Mouse (Mus musculus) intestine, postnatal 0 days (tissue): ENCODE measurements around the gene Tmem268. TPM values are rescaled to one million over a fixed set of nuclear protein-coding genes. Genes with fewer than 3 reads are reported as not detected.

Experiments
- ATAC-seq: fragments of 200-750 bp; cut with Nextera tagmentation; 2 replicates; pipeline ENCODE4 v1.8.0; 2017; ENCODE audit warnings: mild to moderate bottlenecking, moderate TSS enrichment, moderate library complexity
- H3K27ac ChIP-seq: fragments of 300-500 bp; sonication (generic); 2 replicates; pipeline ENCODE4 v1.5.1; 2014; ENCODE audit warnings: mild to moderate bottlenecking, low read depth, low read length, moderate library complexity
- H3K27me3 ChIP-seq: fragments of 300-500 bp; sonication (generic); replicated peaks from 2 replicates; pipeline ENCODE4 v1.6.1; 2014; ENCODE audit warnings: low read length, mixed read lengths; ENCODE audit not compliant: control insufficient read depth, insufficient read depth
- H3K36me3 ChIP-seq: fragments of 300-500 bp; sonication (generic); 2 replicates; pipeline ENCODE4 v1.6.1; 2014; ENCODE audit warnings: mild to moderate bottlenecking, moderate library complexity; ENCODE audit not compliant: control insufficient read depth, insufficient read depth
- H3K4me1 ChIP-seq: fragments of 300-500 bp; sonication (generic); replicated peaks from 2 replicates; pipeline ENCODE4 v1.6.1; 2014; ENCODE audit warnings: antibody characterized with exemption, low read length, mixed read lengths; ENCODE audit not compliant: control insufficient read depth, insufficient read depth
- H3K4me2 ChIP-seq: fragments of 300-500 bp; sonication (generic); replicated peaks from 2 replicates; pipeline ENCODE4 v1.6.1; 2014; ENCODE audit warnings: low read depth, mild to moderate bottlenecking, moderate library complexity
- H3K4me3 ChIP-seq: fragments of 300-500 bp; sonication (generic); 2 replicates; pipeline ENCODE4 v1.5.1; 2014; ENCODE audit warnings: low read depth, low read length
- H3K9ac ChIP-seq: fragments of 300-500 bp; sonication (generic); 2 replicates; pipeline ENCODE4 v1.6.1; 2014; ENCODE audit warnings: mild to moderate bottlenecking, low read depth, low read length
- H3K9me3 ChIP-seq: fragments of 300-500 bp; sonication (generic); 2 replicates; pipeline ENCODE4 v1.6.1; 2016; ENCODE audit warnings: mixed run types; ENCODE audit not compliant: control insufficient read depth
- CTCF ChIP-seq: sonication (generic); IDR thresholded peaks from 2 replicates; pipeline ENCODE4 v1.5.1; 2016; ENCODE audit warnings: low read depth, mild to moderate bottlenecking, control low read depth, antibody characterized with exemption, moderate library complexity
- WGBS: fragments of 180-500 bp; shearing (Covaris S2); extraction: QIAGEN DNeasy Blood & Tissue Kit; methylation state at CpG from one replicate; pipeline ENCODE4 v1.1.7; 2014; 5-methylcytosine and 5-hydroxymethylcytosine counted together
- polyA plus RNA-seq: library from polyadenylated mRNA; unstranded; fragments of >200 nt; fragmentation: Nextera tagmentation; extraction: Ambion mirVana; gene quantifications from 2 replicates; pipeline ENCODE4 v1.2.1, GENCODE M21; 2015

Tmem268 gene
- polyA plus RNA-seq, 1 experiment from 2014 or later: 15.5 TPM

DNA sequence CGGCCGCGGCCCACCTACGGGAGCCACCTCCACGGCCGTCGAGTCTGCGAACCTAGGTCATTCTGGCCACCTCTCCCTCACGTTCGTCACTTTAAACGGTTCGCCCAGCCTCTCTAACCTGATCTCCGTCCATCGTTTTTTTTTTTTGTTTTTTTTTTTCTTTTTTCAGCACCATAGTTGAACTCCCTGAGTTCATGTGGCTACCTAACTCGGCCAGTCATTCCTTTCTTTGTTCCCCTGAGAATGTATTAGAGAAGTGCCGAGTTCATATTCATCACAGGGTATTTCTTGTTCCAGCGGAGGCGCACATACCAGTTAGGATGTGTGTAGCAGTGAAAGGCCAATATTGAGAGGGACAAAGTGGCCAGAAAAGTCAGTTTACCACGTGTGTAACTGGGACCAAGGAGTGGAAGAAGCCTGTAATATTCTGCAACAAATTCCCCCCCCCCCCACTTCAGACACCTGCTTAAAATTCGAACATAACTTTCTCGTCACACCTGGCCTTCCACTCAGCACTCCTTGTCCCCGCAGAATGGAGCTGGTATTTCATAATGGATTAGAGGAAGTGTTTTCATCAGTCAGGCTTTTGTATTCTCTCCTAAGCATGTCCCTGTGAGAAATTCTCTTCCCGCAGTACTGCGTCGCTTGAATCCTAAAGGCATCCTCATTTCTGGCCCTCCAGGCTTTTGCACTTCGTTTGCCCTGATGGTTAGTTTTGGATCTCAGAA, 13.2 kb upstream of the Tmem268 start:
- ATAC-seq: peak; percentile 8; the same call in 1 of the 2 replicates
- Histone ChIP-seq H3K9me3 (no peaks in the 10 kb centered on the region), H3K27ac (peak overlapping the region; percentile 84), H3K4me2 (peak overlapping the region; percentile 73), H3K4me3 (peak overlapping the region; percentile 87), H3K27me3 (no peaks in the 10 kb centered on the region), H3K36me3 (peaks cover 20% of the 10 kb centered on the region), H3K4me1 (peaks cover 13% of the 10 kb centered on the region; the same call in 1 of the 2 replicates), H3K9ac (peak overlapping the region; percentile 94)
- TF ChIP-seq CTCF: no peak
- WGBS: 14% methylated on average over 26 of the region's 26 CpGs

DNA sequence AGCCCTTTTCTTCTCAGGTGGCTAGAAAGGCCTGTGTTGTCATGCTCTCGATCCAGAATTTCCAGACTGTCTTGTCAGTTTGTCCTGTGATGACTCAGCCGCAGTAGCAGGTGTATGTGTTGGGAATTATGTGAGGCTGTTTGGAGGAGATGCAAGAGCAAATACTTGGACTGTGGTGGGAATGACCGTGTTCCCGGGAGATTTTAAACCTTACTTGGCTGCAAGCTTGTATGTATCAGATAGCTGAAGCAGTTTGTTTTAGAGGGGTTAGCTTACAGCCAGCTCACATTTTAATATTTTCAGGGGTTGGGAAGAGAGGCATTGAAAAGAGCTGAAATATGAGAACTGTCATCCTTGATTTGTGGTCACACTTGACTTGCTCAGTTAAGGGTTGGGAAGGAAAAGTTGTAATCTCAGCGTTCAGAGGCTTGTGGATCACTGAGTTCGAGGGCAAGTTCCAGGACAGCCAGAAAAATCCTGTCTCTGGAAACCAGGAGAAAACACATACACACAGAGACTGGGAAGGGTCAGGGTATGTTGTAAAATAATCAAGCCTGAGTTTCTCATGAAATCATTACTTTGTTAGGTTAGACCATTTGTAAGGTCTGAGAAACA, 12.0 kb upstream of the Tmem268 start:
- H3K4me2 ChIP-seq: peak overlapping the region; percentile 73
- peaks cover 13% of the 10 kb centered on the region; the same call in 1 of the 2 replicates for H3K4me1 ChIP-seq
- 45% methylated on average over 6 of the region's 6 CpGs for whole genome bisulfite sequencing
- no peaks in the 10 kb centered on the region for H3K27me3 ChIP-seq
- no peaks in the 10 kb centered on the region for H3K9me3 ChIP-seq
- no peak for ATAC-seq
- H3K27ac ChIP-seq: no peak overlapping the region
- TF ChIP-seq CTCF: no peak
- H3K36me3 ChIP-seq: peaks cover 31% of the 10 kb centered on the region
- no peak overlapping the region for H3K9ac ChIP-seq
- H3K4me3 ChIP-seq: no peak overlapping the region

DNA sequence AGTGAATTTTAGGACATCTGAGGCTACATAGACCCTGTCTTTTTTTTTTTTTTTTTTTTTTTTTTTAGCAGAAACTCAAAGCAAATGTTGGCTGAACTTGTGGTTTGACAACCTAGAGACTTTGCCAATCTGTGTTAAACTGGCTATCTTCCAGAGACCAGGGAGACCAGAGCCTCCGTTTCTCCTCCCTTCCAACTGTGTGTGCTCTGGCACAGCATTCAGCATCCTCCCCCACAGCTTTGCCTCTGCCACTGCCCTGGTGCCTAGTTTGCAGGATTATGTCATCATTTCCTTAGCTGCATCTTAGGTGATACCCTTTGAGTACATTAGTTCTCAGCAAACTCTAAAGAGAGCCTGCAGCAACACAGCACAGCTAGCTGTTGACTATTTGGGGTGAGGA, 10.8 kb upstream of the Tmem268 start:
- ATAC-seq: no peak
- no peak overlapping the region for H3K4me2 ChIP-seq
- H3K4me1 ChIP-seq: peaks cover 13% of the 10 kb centered on the region; the same call in 1 of the 2 replicates
- H3K4me3 ChIP-seq: no peak overlapping the region
- H3K27ac ChIP-seq: no peak overlapping the region
- no peaks in the 10 kb centered on the region for H3K9me3 ChIP-seq
- H3K36me3 ChIP-seq: peaks cover 42% of the 10 kb centered on the region
- TF ChIP-seq CTCF: no peak
- H3K9ac ChIP-seq: no peak overlapping the region
- no peaks in the 10 kb centered on the region for H3K27me3 ChIP-seq
- WGBS: 63% methylated on average over 1 of the region's 1 CpGs

DNA sequence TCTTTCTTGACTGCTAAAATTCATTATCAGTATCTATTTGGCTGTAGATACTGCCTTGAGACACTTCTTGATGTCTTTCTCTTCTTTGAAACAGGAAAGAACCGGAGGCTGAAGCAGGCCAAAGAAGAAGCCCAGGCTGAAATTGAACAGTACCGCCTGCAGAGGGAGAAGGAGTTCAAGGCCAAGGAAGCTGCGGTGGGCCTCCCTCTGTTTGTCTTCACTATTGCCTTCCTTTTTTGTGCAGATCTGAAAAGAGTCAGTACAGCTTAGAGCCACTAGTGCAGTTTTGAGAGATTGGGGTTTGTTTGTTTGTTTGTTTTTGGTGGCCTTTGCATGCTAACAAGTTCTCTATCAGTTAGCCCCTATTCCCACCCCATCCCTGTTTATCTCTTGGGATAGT, 10.1 kb upstream of the Tmem268 start:
- H3K4me2 ChIP-seq: no peak overlapping the region
- 67% methylated on average over 3 of the region's 3 CpGs for WGBS
- no peak overlapping the region for H3K4me3 ChIP-seq
- ATAC-seq: no peak
- no peak overlapping the region for H3K9ac ChIP-seq
- H3K27ac ChIP-seq: no peak overlapping the region
- H3K4me1 ChIP-seq: peaks cover 13% of the 10 kb centered on the region; the same call in 1 of the 2 replicates
- no peak for TF ChIP-seq CTCF
- peaks cover 46% of the 10 kb centered on the region for H3K36me3 ChIP-seq
- no peaks in the 10 kb centered on the region for H3K9me3 ChIP-seq
- H3K27me3 ChIP-seq: no peaks in the 10 kb centered on the region

DNA sequence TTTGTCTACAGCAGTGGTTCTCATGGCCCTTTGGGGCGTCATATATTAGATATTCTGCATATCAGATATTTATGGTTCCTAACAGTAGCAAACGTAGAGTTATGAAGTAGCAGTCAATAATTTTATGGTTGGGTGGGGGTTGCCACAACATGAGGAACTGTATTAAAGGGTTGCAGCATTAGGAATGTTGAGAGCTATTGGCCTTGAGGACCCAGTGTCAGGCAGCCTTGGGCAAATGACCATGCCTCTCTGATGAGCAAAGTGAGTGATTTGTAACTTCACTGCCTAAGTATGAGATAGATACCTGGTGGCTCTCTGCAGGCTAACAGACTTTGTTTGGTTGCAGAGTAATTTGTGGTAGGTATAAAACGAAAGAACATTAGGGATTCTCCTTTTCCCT, 7.7 kb upstream of the Tmem268 start:
- Histone ChIP-seq H3K36me3 (peaks cover 46% of the 10 kb centered on the region), H3K4me1 (peaks cover 9% of the 10 kb centered on the region; the same call in 1 of the 2 replicates), H3K9me3 (no peaks in the 10 kb centered on the region), H3K4me2 (no peak overlapping the region), H3K27me3 (no peaks in the 10 kb centered on the region), H3K27ac (no peak overlapping the region), H3K9ac (no peak overlapping the region), H3K4me3 (no peak overlapping the region)
- TF ChIP-seq CTCF: no peak
- no peak for ATAC-seq
- 91% methylated on average over 3 of the region's 3 CpGs for WGBS

DNA sequence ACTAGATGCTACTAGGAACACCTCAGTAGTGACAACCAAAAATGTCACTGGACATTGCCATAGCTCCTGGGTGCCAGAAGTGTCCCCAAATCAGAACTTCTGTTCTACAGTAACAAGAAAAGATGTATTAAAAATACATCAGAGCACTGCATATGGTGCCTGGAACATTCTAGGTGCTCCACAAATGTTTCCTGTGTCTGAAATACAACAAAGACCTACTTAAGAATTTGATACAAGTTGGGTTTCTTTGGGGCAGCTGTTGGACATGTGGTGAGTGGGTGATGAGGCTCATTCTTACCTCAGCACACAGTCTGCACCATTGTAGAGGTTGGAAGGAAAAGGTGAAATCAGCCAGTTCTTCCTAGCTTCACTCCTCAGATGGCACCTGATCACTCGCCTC, 5.7 kb upstream of the Tmem268 start:
- no peak for TF ChIP-seq CTCF
- peaks cover 45% of the 10 kb centered on the region for H3K36me3 ChIP-seq
- no peak overlapping the region for H3K4me3 ChIP-seq
- H3K27ac ChIP-seq: no peak overlapping the region
- no peak overlapping the region for H3K9ac ChIP-seq
- 91% methylated on average over 1 of the region's 1 CpGs for WGBS
- no peak overlapping the region for H3K4me2 ChIP-seq
- no peaks in the 10 kb centered on the region for H3K9me3 ChIP-seq
- no peak for ATAC-seq
- H3K27me3 ChIP-seq: no peaks in the 10 kb centered on the region
- H3K4me1 ChIP-seq: peaks cover 8% of the 10 kb centered on the region; the same call in 1 of the 2 replicates
